Mouse (Mus musculus) neural tube, embryonic 11.5 days (tissue): ENCODE measurements around the gene Inppl1. TPM values are rescaled to one million over a fixed set of nuclear protein-coding genes. Genes with fewer than 3 reads are reported as not detected.

Experiments
- ATAC-seq: fragments of 200-750 bp; cut with Nextera tagmentation; 2 replicates; pipeline ENCODE4 v1.8.0; 2017; ENCODE audit warnings: moderate number of reproducible peaks, mild to moderate bottlenecking, moderate TSS enrichment, moderate library complexity; ENCODE audit not compliant: insufficient read depth, low FRiP score, low TSS enrichment
- DNase-seq: peaks from one replicate; pipeline ENCODE4 v3.0.0-alpha.2; 2015; ENCODE audit warnings: low spot score
- H3K27ac ChIP-seq: fragments of 300-500 bp; sonication (generic); 2 replicates; pipeline ENCODE4 v1.5.1; 2014; ENCODE audit warnings: low read depth, mild to moderate bottlenecking, low read length
- H3K27me3 ChIP-seq: fragments of 300-500 bp; sonication (generic); 2 replicates; pipeline ENCODE4 v1.6.1; 2014; ENCODE audit warnings: mild to moderate bottlenecking, low read length, mixed read lengths; ENCODE audit not compliant: control insufficient read depth, insufficient read depth
- H3K36me3 ChIP-seq: fragments of 300-500 bp; sonication (generic); 2 replicates; pipeline ENCODE4 v1.6.1; 2014; ENCODE audit warnings: mild to moderate bottlenecking, low read length, moderate library complexity, mixed read lengths; ENCODE audit not compliant: control insufficient read depth, insufficient read depth
- H3K4me1 ChIP-seq: fragments of 300-500 bp; sonication (generic); 2 replicates; pipeline ENCODE4 v1.6.1; 2014; ENCODE audit warnings: low read length, mixed read lengths; ENCODE audit not compliant: control insufficient read depth, insufficient read depth
- H3K4me2 ChIP-seq: fragments of 300-500 bp; sonication (generic); 2 replicates; pipeline ENCODE4 v1.6.1; 2014; ENCODE audit warnings: low read depth, mild to moderate bottlenecking, moderate library complexity
- H3K4me3 ChIP-seq: fragments of 300-500 bp; sonication (generic); 2 replicates; pipeline ENCODE4 v1.5.1; 2014; ENCODE audit warnings: low read depth, low read length
- H3K9ac ChIP-seq: fragments of 300-500 bp; sonication (generic); 2 replicates; pipeline ENCODE4 v1.6.1; 2014; ENCODE audit warnings: mild to moderate bottlenecking, low read length
- H3K9me3 ChIP-seq: fragments of 300-500 bp; sonication (generic); 2 replicates; pipeline ENCODE4 v1.6.1; 2016; ENCODE audit warnings: low read length; ENCODE audit not compliant: control insufficient read depth
- WGBS: fragments of 180-500 bp; shearing (Covaris S2); extraction: QIAGEN DNeasy Blood & Tissue Kit; methylation state at CpG from one replicate; pipeline ENCODE4 v1.1.7; 2014; 5-methylcytosine and 5-hydroxymethylcytosine counted together
- polyA plus RNA-seq: library from polyadenylated mRNA; unstranded; fragments of >200 nt; fragmentation: Nextera tagmentation; extraction: Ambion mirVana; gene quantifications from 2 replicates; pipeline ENCODE4 v1.2.1, GENCODE M21; 2014

Gene Inppl1
- polyA plus RNA-seq, 1 experiment from 2014 or later, result 37.7 TPM

DNA sequence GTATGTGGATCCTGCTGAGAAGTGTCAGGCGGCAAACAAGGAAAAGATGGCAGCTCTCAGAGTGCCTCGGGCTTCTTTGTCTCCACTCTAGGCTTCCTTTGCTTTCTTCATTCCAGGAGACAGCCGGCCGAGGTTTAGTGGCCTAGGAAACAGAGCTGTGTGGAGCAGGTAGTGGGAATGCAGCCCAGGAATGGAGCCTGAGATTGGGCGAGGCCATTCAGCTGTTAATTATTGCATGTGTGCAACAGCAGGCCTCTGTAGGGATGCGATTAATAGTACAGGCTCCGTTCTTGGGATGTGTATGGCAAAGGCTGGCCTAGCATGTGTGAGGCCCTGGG, 31.1 kb upstream of the Inppl1 start:
- Histone ChIP-seq H3K4me2 (no peak overlapping the region), H3K36me3 (no peaks in the 10 kb centered on the region), H3K4me3 (no peak overlapping the region), H3K27ac (no peak overlapping the region), H3K9me3 (no peaks in the 10 kb centered on the region), H3K4me1 (no peaks in the 10 kb centered on the region), H3K27me3 (no peaks in the 10 kb centered on the region), H3K9ac (no peak overlapping the region)
- DNase-seq (no peak), ATAC-seq (no peak)
- WGBS, result 78% methylated on average over 7 of the region's 7 CpGs

- Histone ChIP-seq H3K4me3 (no peak overlapping the region), H3K27ac (no peak overlapping the region), H3K4me1 (no peaks in the 10 kb centered on the region), H3K27me3 (no peaks in the 10 kb centered on the region), H3K4me2 (no peak overlapping the region), H3K36me3 (no peaks in the 10 kb centered on the region), H3K9ac (no peak overlapping the region), H3K9me3 (no peaks in the 10 kb centered on the region)
- DNase-seq (no peak), ATAC-seq (no peak)
- 73% methylated on average over 13 of the region's 13 CpGs for WGBS
These were observed 30.5 kb upstream of the Inppl1 start for GRCm38 (mm10) chr7:101868241-101869162.

DNA sequence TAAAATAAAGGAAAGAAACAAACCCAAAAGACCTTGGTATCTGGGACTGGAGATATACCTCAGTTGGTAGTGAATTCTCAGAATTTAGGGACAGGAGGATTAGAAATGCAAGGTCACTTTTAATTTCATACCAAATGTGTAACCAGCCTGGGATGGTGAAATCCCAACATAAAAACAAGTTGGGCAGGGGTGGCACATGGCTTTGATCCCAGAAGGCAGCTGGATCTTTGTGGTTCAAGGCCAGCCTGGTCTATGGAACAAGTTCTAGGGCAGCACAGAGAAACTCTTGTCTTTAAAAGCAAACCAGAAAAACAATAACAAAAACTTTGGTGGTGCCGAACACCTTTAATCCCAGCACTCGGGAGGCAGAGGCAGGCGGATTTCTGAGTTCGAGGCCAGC, 29.5 kb upstream of the Inppl1 start:
- no peaks in the 10 kb centered on the region for H3K27me3 ChIP-seq
- WGBS, result 98% methylated on average over 4 of the region's 4 CpGs
- ATAC-seq, result no peak
- H3K4me1 ChIP-seq, result no peaks in the 10 kb centered on the region
- no peak for DNase-seq
- no peaks in the 10 kb centered on the region for H3K9me3 ChIP-seq
- no peak overlapping the region for H3K4me3 ChIP-seq
- no peaks in the 10 kb centered on the region for H3K36me3 ChIP-seq
- no peak overlapping the region for H3K4me2 ChIP-seq
- no peak overlapping the region for H3K27ac ChIP-seq
- no peak overlapping the region for H3K9ac ChIP-seq

DNA sequence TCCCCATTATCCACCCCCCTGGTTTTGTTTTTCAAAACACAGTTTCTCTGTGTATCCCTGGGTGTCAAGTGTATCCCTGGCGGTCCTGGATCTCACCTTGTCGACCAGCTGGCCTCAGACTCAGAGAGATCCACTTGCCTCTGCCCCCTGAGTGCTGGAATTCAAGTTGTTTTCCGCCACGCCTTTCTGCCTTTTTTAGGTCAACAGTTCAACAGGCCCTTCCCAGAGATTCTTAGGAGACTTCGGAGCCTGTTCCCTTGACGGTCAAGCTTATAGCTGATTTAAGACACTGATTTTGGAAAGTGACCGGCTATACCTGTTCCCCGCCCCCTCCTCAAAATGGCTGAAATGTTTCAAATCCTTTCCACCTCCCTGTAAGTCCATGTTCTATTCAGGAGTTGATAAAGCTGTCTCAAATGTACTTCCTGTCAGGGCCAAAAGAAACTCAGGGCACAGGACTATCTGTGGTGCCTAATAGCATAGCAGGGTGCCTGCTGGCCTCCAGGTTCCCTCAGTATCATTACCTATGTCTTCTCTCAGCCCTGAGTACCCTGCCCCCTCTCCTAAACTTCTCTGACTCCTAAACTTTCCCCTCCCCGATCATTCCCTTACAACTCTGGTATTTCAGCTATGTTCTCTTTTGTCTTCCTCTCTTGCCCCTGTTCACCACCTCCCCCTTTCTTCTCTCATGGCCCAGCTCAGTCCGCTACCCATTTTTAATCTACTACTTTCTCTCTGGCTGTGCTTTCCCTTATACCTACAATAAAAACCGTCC, 28.6 kb upstream of the Inppl1 start:
- no peak overlapping the region for H3K9ac ChIP-seq
- no peaks in the 10 kb centered on the region for H3K27me3 ChIP-seq
- H3K9me3 ChIP-seq, result no peaks in the 10 kb centered on the region
- no peak for ATAC-seq
- H3K4me1 ChIP-seq, result no peaks in the 10 kb centered on the region
- H3K4me2 ChIP-seq, result no peak overlapping the region
- H3K4me3 ChIP-seq, result no peak overlapping the region
- H3K36me3 ChIP-seq, result no peaks in the 10 kb centered on the region
- DNase-seq, result no peak
- 83% methylated on average over 11 of the region's 11 CpGs for WGBS
- H3K27ac ChIP-seq, result no peak overlapping the region

- DNase-seq (no peak), ATAC-seq (no peak)
- H3K9me3 ChIP-seq, result no peaks in the 10 kb centered on the region
- no peak within 1 kb of the TSS for H3K9ac ChIP-seq
- no peak within 1 kb of the TSS for H3K4me3 ChIP-seq
- no peak within 1 kb of the TSS for H3K4me2 ChIP-seq
- H3K27ac ChIP-seq, result no peak within 1 kb of the TSS
- no peaks in the 10 kb centered on the region for H3K4me1 ChIP-seq
- WGBS, result 81% methylated on average over 3 of the region's 3 CpGs
- H3K27me3 ChIP-seq, result no peaks in the 10 kb centered on the region
- no peaks in the 10 kb centered on the region for H3K36me3 ChIP-seq
These were observed 25.4 kb upstream of the Inppl1 start, which contains the start of gene Anapc15 for GRCm38 (mm10) chr7:101863415-101863814. Gene Anapc15 (plus strand): TSS chr7:101863715.

- H3K4me2 ChIP-seq, result no peak overlapping the region
- ATAC-seq (no peak), DNase-seq (no peak)
- 80% methylated on average over 3 of the region's 3 CpGs for WGBS
- H3K4me3 ChIP-seq, result no peak overlapping the region
- no peaks in the 10 kb centered on the region for H3K36me3 ChIP-seq
- H3K9ac ChIP-seq, result no peak overlapping the region
- H3K4me1 ChIP-seq, result no peaks in the 10 kb centered on the region
- H3K9me3 ChIP-seq, result no peaks in the 10 kb centered on the region
- no peak overlapping the region for H3K27ac ChIP-seq
- no peaks in the 10 kb centered on the region for H3K27me3 ChIP-seq
These were observed 24.3 kb upstream of the Inppl1 start for GRCm38 (mm10) chr7:101862291-101862690.

DNA sequence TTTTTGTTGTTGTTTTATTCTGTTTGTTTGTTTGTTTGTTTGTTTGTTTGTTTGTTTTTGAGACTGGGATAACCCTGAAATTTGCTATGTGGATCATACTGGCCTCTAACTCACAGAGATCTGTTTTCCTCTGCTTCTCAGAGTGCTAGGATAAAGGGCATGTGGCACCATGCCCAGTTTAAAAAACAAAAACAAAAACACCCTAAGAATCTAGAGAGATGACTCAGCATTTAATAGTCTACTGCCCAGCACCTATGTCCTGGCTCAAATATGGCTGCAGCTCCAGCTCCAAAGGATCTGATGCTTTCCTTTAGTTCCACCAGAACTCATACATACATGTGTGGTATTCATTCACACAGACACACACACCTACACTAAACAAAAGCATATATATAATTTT, 22.9 kb upstream of the Inppl1 start:
- Histone ChIP-seq H3K4me1 (no peaks in the 10 kb centered on the region), H3K9me3 (no peaks in the 10 kb centered on the region), H3K27me3 (no peaks in the 10 kb centered on the region), H3K9ac (no peak overlapping the region), H3K4me3 (no peak overlapping the region), H3K4me2 (no peak overlapping the region), H3K36me3 (no peaks in the 10 kb centered on the region), H3K27ac (no peak overlapping the region)
- DNase-seq (no peak), ATAC-seq (no peak)

DNA sequence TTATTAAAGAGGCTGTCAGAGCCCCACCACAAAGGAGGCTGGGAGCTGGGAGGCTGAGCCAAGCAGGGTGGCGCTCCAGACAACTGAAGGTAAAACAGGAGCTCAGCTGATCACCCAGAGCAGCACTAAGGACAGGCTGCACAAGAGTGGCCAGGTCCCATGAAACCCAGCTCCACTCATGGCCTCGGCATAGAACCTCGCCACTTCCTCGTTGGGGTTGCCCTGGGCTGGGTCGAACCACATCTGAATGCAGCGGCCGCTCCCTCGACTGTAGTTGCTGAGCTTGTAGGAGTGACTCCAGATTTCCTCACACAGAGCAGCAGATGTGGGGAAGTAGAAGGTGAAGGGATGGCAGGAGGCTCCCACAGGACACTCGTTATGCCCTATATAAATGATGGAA, 20.3 kb upstream of the Inppl1 start:
- Histone ChIP-seq H3K9ac (no peak overlapping the region), H3K4me1 (no peaks in the 10 kb centered on the region), H3K4me2 (no peak overlapping the region), H3K27ac (no peak overlapping the region), H3K36me3 (no peaks in the 10 kb centered on the region), H3K9me3 (no peaks in the 10 kb centered on the region), H3K4me3 (no peak overlapping the region), H3K27me3 (no peaks in the 10 kb centered on the region)
- WGBS, result 86% methylated on average over 9 of the region's 9 CpGs
- no peak for ATAC-seq
- no peak for DNase-seq

DNA sequence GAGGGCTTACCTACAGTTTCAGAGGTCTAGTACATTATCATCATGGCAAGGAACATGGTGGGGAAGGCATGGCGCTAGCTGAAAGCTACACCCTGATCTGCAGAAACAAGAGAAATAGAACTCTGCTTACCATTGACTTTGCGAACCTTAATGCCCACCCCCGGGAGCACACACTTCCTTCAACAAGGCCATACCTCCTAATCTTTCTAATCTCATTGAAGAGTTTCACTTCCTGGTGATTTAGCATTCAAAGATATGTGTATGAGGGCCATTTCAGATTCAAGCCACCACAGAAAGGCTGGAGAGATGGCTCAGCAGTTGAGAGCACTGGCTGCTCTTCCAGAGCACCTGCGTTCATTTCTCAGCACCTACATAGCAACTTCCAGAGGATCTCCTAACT, 19.1 kb upstream of the Inppl1 start, which contains the start of gene Folr2:
TSS of gene Folr2 (minus strand) at position 101 of the 400 bp plus-strand sequence.
- no peaks in the 10 kb centered on the region for H3K36me3 ChIP-seq
- WGBS, result 93% methylated on average over 4 of the region's 4 CpGs
- H3K27me3 ChIP-seq, result no peaks in the 10 kb centered on the region
- H3K4me2 ChIP-seq, result no peak within 1 kb of the TSS
- H3K9me3 ChIP-seq, result no peaks in the 10 kb centered on the region
- H3K4me1 ChIP-seq, result no peaks in the 10 kb centered on the region
- ATAC-seq, result no peak
- H3K9ac ChIP-seq, result no peak within 1 kb of the TSS
- no peak within 1 kb of the TSS for H3K4me3 ChIP-seq
- DNase-seq, result no peak
- no peak within 1 kb of the TSS for H3K27ac ChIP-seq
